Mouse (Mus musculus) kidney, adult 18-20 months (tissue): ENCODE data around the gene P4ha2.
"Not testable (repeated sequence)": the region's sequence is repeated elsewhere in the genome, so short reads cannot be mapped to it uniquely, and the experiment has no call there.

Source experiments
- DNase-seq: peaks from one replicate; pipeline ENCODE4 v3.0.0; 2021

Gene P4ha2

DNA sequence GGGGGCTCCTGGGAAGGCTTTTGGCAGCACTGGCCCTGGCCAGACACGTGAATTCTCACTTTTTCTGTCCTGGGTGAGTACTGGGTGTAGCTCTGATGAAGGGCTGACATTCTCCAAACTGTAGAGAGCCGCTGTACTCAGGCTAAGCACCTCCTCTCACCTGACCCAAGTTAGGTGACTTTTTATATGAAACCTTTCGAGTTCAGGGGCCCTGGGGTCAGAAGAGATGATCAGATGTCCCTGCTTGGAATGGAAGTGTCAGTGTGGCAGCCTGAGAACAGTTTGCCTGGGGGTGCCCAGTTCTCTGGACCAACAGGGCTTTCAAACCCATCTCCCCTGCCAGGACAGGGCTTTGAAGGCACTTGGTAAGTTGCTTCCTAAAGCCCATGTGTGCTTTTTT lies 8.2 kb downstream of the P4ha2 start:
- no peak for DNase-seq

DNA sequence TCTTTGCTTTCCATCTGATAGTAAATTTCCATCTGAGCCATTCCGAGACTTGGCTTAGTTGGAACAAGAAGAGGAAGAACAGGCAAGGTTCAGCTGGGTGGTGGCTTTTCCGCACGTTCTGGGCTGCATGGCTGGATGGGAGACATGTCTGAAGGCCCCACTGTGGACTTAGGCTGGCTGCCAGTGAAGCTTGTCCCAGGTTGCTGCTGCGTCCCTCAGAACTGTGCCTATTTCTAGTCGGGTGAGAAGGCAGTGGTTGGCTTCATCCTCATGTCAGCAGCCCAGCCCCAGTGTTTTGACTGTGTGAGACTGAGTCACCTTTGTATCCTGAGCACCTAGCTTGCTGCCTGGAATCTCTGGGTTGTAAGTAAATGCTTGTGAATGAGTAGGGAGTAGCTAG lies 9.0 kb downstream of the P4ha2 start:
- peak; percentile 63 for DNase-seq

DNA sequence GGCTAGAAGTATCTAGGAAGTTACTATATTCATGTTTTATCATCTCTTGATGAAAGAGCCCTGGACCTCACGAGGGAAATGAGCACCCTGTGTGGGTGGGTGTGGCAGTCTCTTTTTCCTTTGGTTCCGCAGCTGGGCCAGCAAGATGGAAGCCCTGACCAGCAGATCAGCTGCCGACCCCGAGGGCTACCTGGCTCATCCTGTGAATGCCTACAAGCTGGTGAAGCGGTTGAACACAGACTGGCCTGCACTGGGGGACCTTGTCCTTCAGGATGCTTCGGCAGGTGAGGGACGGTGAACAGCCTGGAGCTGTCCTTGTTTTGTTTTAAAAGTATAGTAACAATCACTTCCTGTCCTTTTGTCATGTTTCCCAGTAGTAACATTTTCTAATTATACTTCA lies 11.4 kb downstream of the P4ha2 start:
- DNase-seq, result no peak

DNA sequence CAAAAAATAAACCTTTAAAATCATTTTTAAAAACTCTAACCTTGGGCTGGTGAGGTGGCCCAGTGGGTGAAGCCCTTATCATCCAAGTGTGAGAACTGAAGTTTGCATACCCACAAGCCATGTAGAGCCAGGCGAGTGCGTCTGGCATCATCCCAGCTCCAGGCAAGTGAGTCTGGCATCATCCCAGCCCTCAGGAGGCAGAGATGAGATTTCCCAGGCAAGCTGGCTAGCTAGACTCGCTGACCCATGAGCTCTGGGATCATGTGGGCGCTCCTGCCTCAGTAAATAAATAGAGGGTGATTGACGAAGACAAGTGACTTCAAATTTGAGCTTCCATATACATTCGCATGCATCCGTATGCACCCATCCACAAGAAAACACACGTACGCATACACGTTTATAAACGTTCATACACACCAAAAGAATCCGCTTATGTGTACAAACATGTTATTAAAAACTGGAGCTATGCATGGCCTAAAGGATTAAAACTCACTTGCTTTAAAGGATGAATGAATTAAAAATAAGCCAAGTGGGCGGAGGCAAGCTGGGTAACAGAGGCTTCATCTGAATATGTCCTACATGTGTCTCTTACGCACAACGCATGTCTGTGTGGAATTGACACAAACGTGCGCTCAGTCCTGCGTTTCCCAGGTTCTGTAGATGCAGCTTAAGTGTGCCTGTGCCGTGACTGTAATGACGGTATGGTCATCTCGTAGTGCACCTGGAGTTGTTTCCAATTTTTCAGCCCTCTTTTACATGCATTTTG lies 12.3 kb downstream of the P4ha2 start:
- DNase-seq, result peak; percentile 85

DNA sequence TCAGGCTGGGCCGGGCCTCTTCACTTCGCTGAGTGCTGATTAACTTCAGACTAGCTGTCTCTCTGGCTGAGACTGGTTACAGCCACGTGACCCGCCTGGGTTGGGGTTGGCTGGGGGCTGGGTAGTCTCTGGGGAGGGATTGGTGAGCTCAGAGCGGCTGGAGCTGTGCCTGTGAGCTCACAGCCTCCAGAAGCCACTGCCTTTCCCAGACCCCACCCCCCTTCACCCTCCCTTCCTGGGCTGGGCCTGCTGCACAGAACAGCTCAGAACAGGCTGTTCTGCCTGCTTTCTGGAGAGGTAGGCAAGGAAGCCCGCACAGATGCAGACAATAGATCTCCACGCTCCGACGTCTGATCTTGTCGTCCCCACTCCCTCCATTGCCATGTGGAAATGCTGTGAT lies 13.0 kb downstream of the P4ha2 start:
- DNase-seq, result peak; percentile 94

DNA sequence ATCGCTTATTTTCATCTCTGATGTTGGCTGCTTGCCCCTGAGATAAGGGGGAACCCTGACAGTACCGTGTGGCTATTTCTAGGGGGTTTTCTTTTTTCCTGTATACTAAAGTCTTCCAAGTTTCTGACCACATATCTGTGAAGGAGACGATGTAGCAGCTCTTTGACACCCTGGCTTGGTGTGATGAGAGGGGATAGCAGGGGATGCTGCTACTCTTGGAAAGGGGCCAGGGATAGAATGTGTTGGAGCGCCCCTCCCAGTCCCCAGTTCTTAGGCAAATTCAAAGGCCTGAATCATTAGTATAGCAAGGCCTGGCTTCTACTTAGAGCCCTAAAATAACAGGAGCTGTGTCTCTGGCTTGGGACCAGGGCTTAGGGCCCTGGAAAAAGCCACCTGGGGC lies 13.5 kb downstream of the P4ha2 start:
- DNase-seq, result no peak

DNA sequence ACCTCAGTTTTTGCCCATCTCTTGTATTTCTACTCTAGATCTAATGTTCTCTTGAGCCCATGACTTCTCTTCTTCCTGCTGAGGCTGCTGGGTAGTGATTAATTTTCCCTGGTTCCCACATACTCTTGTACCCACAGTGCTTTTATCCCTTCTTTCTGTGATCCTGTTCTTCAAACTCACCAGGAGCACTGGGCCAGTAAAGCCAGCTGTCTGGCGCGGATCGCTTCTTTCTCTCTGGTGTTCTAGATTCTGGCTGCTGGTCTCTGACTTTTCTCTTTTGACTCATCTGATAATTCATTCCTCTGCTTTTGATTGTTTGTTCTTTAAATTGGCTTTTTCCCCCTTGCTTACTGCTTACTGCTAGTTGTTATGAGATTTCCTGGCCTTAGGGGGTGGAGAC lies 14.9 kb downstream of the P4ha2 start:
- DNase-seq, result no peak

DNA sequence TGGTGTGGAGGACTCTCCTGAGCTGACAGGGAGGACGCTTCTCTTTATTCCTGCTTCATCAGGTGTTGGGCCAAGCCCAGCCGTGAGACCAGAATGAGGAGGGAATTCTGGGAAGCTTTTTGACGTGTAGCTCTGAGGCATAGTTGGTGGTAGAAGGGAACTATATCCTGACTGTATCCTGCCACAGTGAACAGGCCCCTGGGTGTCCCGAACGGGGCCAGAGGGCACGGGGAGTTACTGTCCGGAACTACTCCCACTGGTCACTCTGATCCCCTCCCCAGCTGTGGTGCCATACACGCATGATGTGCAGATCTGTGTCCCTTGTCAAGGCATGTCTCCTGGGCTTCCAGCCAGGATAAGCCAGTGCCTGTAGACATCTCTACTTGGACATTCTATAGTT lies 15.4 kb downstream of the P4ha2 start:
- DNase-seq, result no peak

DNA sequence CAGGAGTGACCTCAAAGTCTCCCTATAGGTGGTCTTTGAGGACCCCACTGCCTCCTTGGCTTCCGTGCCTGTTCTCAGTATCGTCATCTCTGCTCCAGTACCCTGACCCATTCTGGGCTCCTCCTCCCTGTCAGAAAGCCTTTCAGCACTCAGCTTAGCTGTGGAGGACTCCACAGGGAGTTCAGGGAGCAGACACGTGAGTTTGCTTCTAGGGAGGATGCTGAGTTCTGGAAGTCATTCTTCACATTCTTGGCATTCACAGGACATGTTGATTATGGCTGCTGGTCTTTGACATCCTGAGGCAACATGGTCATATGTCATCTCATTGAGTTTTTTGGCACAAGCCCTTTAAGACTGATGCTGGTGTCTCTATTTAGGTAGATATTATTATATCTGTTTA lies 16.0 kb downstream of the P4ha2 start:
- no peak for DNase-seq

DNA sequence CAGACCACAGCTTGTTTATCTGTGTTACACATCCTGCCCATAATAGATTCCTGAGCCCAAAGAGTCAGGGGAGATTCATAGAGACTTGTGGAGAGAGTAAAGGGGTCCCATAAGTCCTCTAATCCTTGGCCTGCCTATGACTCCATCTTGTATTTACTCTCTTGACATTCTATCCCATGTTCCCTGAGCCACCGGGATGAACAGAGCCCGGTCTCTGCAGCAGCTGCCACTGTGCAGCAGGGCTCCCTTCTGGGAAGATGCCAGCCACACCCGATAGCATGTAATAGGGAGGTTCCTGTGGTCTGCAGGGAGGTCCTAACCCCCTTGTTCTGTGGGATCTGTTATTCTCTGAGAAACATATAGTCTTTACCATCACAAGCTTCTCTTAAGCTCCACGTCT lies 16.5 kb downstream of the P4ha2 start:
- no peak for DNase-seq

DNA sequence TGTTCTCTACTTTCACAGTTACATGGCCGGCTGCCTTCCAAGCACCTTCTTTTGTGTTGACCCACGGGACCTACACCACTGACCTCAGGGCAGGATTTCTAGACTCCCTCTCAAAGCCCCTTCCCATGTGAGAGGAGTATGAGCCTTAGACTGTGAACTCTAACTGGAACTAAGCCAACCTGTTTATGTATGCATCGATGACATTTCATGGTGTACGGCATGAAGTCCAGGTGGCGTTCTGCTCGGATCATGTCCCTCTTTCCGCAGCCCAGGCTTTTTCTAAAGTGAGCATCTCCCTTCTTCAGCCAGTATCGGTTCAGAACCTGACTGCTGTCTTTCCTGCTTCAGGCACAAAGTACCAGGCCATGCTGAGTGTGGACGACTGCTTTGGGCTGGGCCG lies 17.2 kb downstream of the P4ha2 start:
- DNase-seq, result no peak

DNA sequence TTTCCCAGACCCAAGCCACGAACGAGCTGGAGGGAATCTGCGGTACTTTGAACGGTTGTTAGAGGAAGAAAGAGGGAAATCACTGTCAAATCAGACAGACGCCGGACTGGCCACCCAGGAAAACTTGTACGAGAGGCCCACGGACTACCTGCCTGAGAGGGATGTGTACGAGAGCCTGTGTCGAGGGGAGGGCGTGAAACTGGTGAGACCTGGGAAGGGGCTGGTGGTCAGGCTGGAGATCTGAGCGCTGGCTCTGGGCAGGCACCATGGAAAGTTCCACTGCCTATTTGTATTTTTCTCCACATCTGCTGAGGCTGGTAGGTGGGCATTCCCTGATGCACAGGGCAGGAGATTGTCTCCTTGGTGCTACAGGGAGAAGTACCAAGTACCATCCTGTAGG lies 19.2 kb downstream of the P4ha2 start:
- DNase-seq, result no peak

DNA sequence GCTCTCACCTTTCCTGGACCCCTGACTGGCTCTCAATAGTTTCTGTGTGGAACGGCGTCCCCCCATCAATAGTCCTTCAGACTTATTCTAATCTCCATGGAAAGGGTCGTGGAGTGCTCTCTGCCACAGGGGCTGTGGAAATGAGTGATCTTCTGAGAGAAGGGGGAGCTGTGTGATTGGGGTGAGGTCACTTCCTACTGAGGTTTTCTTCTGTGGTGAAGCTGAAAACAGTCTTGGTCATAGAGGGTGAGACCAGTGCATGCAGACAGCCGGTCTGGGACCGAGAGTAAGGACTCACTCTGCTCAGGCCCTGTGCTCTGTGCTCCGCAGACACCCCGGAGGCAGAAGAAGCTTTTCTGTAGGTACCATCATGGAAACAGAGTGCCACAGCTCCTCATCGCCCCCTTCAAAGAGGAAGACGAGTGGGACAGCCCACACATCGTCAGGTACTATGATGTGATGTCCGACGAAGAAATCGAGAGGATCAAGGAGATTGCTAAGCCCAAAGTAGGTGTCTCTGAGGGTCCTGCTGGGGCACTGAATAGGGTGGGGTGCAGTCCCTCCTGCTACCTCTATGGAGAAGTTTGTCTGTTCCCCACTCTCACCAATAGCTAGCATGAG lies 20.0 kb downstream of the P4ha2 start:
- no peak for DNase-seq

DNA sequence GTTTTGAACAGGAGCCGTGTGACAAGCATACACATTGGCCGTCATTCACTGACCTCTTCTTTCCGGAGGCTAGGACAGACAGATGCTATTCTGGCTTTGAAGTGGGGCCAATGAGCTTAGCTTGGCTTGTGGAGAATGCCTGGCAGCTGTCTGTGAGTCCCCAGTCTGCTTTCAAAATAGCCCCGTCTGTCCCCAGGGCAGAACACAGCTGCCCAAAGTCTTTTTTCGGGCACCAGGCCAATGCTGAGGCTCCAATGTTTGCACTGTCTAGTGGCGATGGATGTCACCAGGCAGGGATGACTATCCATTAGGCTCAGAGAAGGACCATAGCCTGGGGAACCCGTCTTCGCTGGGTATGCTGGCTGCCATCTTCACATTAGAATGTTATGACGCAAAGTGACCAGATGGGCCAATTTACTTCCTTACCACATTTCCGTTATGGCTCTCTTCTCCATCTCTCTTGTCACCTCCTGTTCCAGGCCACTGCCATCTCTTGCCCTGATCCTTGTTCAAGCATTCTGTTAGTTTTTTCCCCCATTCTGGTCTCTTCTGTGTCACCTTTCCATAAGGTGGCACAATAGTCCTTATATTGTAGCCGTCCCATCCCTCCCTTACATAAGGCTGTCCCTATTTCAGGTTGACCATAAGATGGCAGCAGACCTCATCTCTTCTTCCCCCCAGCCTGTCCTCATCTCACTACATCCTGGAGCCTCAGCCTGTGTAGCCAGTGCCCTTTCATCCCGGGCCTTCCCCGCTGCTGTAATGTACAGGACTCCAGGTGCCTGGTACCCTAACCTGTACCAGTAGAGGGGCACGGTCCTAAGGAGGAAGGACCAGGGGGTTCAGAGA lies 22.7 kb downstream of the P4ha2 start:
- DNase-seq, result peak; percentile 38

DNA sequence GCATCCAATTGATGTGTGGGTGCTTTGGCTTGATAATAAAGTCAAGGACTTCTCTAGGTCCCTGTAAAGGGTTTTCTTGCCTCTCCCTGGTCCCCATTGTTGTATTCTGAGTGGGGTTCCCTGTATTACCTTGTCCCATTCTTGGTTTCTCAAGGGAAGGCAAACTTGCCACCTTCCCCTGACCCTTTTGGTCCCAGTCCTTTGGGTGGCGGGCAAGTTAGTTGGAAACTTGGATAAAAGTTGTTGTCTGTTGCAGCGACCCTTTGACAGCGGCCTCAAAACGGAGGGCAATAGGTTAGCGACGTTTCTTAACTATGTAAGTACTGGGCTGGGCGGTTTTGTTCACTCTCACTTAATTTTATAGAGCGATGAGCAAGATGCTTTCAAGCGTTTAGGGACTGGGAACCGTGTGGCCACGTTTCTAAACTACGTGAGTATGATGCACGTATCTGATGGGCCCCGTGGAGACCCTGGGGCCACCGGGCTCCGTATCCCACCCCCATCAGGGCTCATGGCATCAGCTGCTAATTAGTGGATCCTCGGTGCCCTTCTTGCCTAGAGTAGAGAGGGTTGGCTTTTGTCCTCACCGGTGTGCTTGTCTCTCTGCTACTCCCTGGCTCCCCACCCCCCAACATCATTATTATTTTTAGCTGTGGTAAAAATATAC lies 26.2 kb downstream of the P4ha2 start:
- no peak for DNase-seq

DNA sequence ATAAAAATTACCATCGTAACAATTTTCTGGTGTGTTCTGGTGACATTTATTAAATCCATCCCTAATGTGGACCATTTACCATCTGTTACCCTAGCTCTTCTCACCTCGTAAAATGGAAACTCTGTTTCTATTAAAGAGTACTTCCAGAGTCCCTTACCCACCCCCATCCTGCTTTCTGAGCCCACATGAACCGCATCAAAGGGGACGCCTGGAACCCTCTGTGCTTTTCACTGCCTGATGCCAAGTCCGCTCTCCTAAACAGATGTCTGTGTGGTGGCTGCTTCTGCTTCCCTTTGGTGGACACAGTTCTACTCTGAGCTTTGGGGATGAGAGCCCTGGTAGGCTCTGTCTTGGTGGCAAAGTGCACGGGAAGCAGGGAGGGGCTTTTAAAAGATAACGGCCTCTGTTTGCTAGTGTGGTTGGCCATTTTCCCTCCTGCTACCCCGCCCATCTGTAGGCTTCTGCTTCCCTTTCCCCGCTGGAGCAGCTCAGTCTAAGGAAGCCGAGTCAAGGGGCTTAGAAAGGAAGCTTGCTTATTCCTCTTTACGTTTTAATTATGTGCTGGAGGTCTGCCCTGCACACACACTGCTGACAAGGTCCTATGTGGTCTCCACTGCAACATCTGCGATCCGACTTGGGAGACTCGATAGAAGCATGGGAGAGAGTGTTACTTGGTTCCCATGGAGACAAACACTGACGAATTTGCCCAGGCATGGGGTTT lies 26.9 kb downstream of the P4ha2 start:
- DNase-seq, result no peak

DNA sequence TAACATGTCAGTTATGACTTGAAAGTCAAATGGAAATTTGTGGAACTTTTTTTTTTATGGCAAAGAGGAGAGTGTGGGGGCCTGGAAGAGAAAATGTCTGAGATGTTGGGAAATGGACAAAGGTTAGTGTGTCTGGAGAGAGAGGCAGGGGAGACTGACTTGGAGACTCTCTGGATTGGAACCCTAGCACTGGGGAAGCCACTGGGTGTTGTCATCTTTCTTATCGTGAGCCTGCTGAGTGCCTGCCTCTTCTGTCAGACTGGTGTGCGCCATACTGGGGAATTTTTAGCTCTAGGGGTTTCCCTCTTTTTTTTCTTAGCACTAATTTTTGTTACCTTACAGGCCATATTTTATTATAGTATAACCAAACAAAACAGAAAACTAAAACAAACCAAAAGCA lies 27.5 kb downstream of the P4ha2 start:
- no peak for DNase-seq

DNA sequence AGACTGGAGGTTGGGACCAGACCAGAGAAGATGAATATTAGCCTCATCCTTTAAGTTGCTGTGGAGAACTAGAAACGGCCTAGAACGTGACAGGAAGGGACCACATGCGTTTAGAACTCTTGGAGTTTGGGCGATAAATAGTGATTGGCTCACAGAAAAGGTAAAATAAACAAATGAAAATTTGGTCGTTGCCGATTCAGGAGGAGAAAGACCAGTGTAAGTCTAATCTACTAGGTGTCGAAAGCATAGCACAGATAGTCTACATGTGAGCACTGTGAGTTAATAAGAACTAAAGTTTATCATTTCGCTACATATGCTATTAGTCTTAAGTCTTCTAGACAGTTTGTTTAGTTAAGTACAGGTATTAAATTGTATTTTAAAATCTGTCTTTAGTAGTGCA lies 30.1 kb downstream of the P4ha2 start:
- DNase-seq, result no peak

DNA sequence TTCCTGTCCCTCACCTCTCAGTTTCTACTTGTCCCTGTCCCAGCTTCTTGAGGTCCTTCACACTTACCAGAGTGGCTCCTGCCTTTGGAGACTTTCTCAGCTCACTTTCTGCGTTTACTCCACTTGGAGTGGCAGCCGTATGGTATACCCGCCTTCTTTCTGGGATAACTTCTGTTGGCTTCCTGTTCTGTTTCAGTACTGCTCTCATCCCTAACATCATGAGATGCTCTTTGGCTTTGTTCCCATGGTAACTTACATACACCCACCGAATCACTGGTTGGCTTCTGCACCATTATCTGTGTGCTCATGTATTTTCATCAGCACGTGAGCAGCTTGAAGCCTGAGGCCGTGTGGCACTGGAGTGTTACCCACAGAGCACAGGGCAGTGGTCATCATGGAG lies 30.8 kb downstream of the P4ha2 start:
- DNase-seq, result no peak

DNA sequence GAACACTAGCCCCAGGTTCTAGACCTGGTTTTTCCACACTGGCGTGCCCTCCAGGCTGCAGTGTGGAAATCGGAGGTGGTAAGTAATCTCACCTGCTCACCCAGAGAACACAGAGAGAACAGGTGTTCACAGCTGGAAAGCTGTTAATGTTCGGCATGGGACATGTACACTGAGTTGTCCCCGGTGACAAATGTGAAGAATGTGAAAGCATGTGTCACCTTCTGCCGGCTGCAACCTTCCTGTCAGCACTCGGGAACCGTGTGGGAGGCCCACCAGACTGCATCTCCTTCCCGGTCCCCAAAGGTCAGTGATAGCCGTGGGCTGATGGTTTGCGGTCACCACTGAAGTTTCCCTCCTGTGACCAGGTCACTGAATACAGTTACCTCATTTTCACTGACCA lies 32.4 kb downstream of the P4ha2 start:
- no peak for DNase-seq

DNA sequence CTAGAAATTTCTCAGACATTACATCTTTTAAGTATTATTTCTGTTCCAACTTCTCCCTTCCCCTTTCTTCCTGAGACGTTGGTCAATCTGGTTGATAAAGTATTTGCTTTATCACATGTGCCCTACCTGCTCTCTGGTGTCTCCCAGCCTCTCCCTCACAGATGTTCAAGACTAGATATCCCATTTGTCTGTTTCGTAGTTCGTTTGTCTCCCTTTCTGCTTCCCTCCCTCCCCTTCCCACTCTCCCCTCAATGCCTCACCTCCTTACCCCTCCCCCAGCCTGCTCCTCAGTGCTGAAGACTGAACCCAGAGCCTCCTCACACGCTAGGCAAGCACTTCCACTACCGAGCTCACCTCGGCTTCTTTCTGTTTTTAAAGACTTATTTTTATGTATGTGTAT lies 35.0 kb downstream of the P4ha2 start:
- no peak for DNase-seq

DNA sequence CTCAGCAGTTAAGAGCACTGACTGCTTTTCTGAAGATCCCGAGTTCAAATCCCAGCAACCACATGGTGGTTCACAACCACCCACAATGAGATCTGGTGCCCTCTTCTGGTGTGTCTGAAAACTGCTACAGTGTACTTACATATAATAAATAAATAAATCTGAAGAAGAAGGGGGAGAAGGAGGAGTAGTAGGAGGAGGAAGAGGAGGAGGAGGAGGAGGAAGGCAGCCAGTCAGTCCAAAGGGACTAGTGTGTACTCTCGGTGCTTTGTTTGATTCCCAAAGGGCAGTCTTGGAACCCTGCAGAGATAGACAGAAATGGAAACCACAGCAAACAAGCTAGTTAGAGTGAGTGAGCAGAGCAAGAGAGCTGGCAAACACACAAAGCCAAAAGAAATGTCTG lies 40.3 kb downstream of the P4ha2 start:
- not testable (repeated sequence) for DNase-seq
